9 mouse cellular contexts compared by ENCODE assay signal in the genomic region with DNA sequence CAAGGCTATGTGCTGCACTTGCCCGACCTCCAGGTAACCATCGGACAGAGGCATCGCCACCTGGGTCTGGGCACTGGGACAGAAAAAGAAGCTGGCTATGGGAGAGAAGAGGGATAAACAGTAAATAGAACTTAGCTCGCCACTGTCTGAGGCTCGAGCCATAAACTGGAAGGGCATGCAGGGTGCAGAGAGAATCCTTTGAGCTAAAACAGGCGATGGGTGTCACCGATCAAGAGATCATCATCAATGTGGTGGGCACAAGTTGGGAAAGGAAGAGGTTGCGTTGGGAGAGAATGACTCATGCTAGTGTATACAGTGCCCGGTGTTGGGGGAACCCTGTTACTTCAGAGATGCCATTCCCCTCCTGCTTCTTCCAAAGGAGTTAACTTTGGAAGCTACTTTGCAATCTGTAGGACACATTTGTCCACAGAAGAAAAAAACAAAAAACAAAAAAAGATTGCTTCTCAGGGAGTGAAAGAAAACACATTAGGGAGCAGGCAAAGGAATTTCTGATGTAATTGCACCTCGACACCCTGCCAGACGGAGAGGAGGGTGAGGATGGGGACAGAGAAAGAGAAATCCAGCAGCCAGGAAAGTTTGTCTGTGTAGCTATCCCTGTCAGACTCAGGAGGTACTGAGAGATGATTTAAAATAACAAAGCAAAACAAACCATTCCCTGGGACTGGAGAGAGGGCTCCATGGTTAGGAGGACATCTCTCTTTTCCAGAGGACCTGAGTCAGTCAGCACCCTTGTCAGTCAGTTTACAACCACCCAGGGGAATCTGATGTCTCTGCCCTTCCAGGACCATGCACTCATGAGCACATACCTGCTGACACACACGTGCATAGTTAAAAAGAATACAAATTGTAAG. TPM values are rescaled to one million over a fixed set of nuclear protein-coding genes. Genes with fewer than 3 reads are reported as not detected.
DNase-seq lines count a peak whose midpoint lies in the region; ATAC-seq lines count a peak whose summit lies in the region.
"Had no signal": no experiment of that assay in that cellular context is flagged by ENCODE, and none has a peak within 500 bp of the region (broad histone marks: within the 10 kb centered on the region; RNA-seq: fewer than 3 reads in every experiment).

No protein-coding gene starts in this region.

- no peaks in the 10 kb centered on the region for H3K9me3 ChIP-seq in kidney, embryonic 15.5 days (replicated peaks)
- no peaks in the 10 kb centered on the region for H3K9me3 ChIP-seq in embryonic facial prominence, embryonic 10.5 days
- no peaks in the 10 kb centered on the region for H3K9me3 ChIP-seq in hindbrain, embryonic 13.5 days
- H3K9me3 ChIP-seq in midbrain, embryonic 13.5 days, result no peaks in the 10 kb centered on the region
- H3K9me3 ChIP-seq: G1E had no signal

- ATAC-seq in kidney, embryonic 15.5 days (replicated peaks; ENCODE audit: low FRiP score), result no peak
- ATAC-seq in hindbrain, embryonic 13.5 days (ENCODE audit: low FRiP score), result no peak
- no peak; the same call in 1 of the 2 replicates for ATAC-seq in midbrain, embryonic 13.5 days

- 0 out of 2 replicates have a peak, but pooled peaks cover 10% of the 10 kb centered on the region for H3K27me3 ChIP-seq in kidney, embryonic 15.5 days
- H3K27me3 ChIP-seq in embryonic facial prominence, embryonic 10.5 days (replicated peaks; ENCODE audit: low read depth, poor library complexity, severe bottlenecking), result peaks cover 10% of the 10 kb centered on the region; the same call in 1 of the 2 replicates
- H3K27me3 ChIP-seq in hindbrain, embryonic 13.5 days, result peaks cover 17% of the 10 kb centered on the region
- H3K27me3 ChIP-seq in midbrain, embryonic 13.5 days, result peaks cover 20% of the 10 kb centered on the region

- H3K4me1 ChIP-seq in kidney, embryonic 15.5 days, result peaks cover 21% of the 10 kb centered on the region
- peaks cover 48% of the 10 kb centered on the region for H3K4me1 ChIP-seq in embryonic facial prominence, embryonic 10.5 days
- H3K4me1 ChIP-seq in hindbrain, embryonic 13.5 days (replicated peaks), result peaks cover 14% of the 10 kb centered on the region
- peaks cover 13% of the 10 kb centered on the region for H3K4me1 ChIP-seq in midbrain, embryonic 13.5 days (replicated peaks)

- 17% methylated on average over 12 of the region's 12 CpGs for WGBS in kidney, embryonic 15.5 days
- WGBS in embryonic facial prominence, embryonic 10.5 days, result 32% methylated on average over 12 of the region's 12 CpGs
- whole genome bisulfite sequencing in hindbrain, embryonic 13.5 days, result 32% methylated on average over 12 of the region's 12 CpGs
- WGBS in midbrain, embryonic 13.5 days, result 30% methylated on average over 12 of the region's 12 CpGs

- DNase-seq in kidney, adult 8-10 months, result no peak
- no peak for DNase-seq in embryonic facial prominence, embryonic 10.5 days (ENCODE audit: low spot score)
- no peak for DNase-seq in frontal cortex, adult 2 months (ENCODE audit: extremely low spot score in 1 of 2, low spot score in 1 of 2)
- no peak for DNase-seq in spleen, postnatal 10 days (ENCODE audit: low spot score in 2 of 2)
- DNase-seq in ovary, adult 18-20 months (ENCODE audit: low spot score), result no peak

- peak overlapping the region; percentile 97 for H3K4me2 ChIP-seq in kidney, embryonic 15.5 days
- H3K4me2 ChIP-seq in hindbrain, embryonic 13.5 days, result peak overlapping the region; percentile 88
- peak overlapping the region; percentile 80 for H3K4me2 ChIP-seq in midbrain, embryonic 13.5 days (replicated peaks)

- H3K4me3 ChIP-seq in kidney, embryonic 15.5 days (replicated peaks), result peak overlapping the region; percentile 57
- peak overlapping the region; percentile 72 for H3K4me3 ChIP-seq in embryonic facial prominence, embryonic 10.5 days
- H3K4me3 ChIP-seq in hindbrain, embryonic 13.5 days, result peak overlapping the region; percentile 44
- peak overlapping the region; percentile 44 for H3K4me3 ChIP-seq in midbrain, embryonic 13.5 days (replicated peaks)

- no peaks in the 10 kb centered on the region for H3K36me3 ChIP-seq in kidney, embryonic 15.5 days
- no peaks in the 10 kb centered on the region for H3K36me3 ChIP-seq in embryonic facial prominence, embryonic 10.5 days (replicated peaks)
- no peaks in the 10 kb centered on the region for H3K36me3 ChIP-seq in hindbrain, embryonic 13.5 days
- H3K36me3 ChIP-seq in midbrain, embryonic 13.5 days, result no peaks in the 10 kb centered on the region
- H3K36me3 ChIP-seq: G1E had no signal

- peak overlapping the region; percentile 24; the same call in 1 of the 2 replicates for H3K27ac ChIP-seq in kidney, embryonic 15.5 days
- H3K27ac ChIP-seq in embryonic facial prominence, embryonic 10.5 days (replicated peaks), result peak overlapping the region; percentile 88
- H3K27ac ChIP-seq in hindbrain, embryonic 13.5 days, result no peak overlapping the region
- H3K27ac ChIP-seq in midbrain, embryonic 13.5 days, result no peak overlapping the region

- H3K9ac ChIP-seq in kidney, embryonic 15.5 days, result peak overlapping the region; percentile 74
- H3K9ac ChIP-seq in hindbrain, embryonic 13.5 days, result peak overlapping the region; percentile 73
- peak overlapping the region; percentile 68 for H3K9ac ChIP-seq in midbrain, embryonic 13.5 days (replicated peaks)

RNA-seq across cellular contexts. Expression of a gene that starts 0.7 kb away (rescaled TPM):
- 7.2 and 7.6 TPM in 2 replicates for polyA plus RNA-seq in kidney, embryonic 15.5 days (2015; fragmentation: Nextera tagmentation; extraction: Ambion mirVana)
- polyA plus RNA-seq in embryonic facial prominence, embryonic 10.5 days (2016; fragmentation: Nextera tagmentation; extraction: Ambion mirVana), result 12.1 and 12.8 TPM in 2 replicates
- polyA plus RNA-seq in hindbrain, embryonic 13.5 days (2015; fragmentation: Nextera tagmentation; extraction: Ambion mirVana), result 2.1 TPM in 2 replicates
- polyA plus RNA-seq in midbrain, embryonic 13.5 days (2015; fragmentation: Nextera tagmentation; extraction: Ambion mirVana), result 2.9 and 3.3 TPM in 2 replicates
- polyA plus RNA-seq in frontal cortex, adult 2 months (2012; rRNA removed), result 14.1 and 14.5 TPM in 2 replicates
- polyA plus RNA-seq: G1E had no signal

RNA-seq across cellular contexts. Expression of a gene that starts 34.9 kb away (rescaled TPM):
- polyA plus RNA-seq in kidney, embryonic 15.5 days (2015; fragmentation: Nextera tagmentation; extraction: Ambion mirVana), result 0.44 and 0.73 TPM in 2 replicates
- 0.11 TPM in 1 of 2 replicates, not detected in the other for polyA plus RNA-seq in embryonic facial prominence, embryonic 10.5 days (2016; fragmentation: Nextera tagmentation; extraction: Ambion mirVana)
- 0.16 and 0.21 TPM in 2 replicates for polyA plus RNA-seq in hindbrain, embryonic 13.5 days (2015; fragmentation: Nextera tagmentation; extraction: Ambion mirVana)
- polyA plus RNA-seq in midbrain, embryonic 13.5 days (2015; fragmentation: Nextera tagmentation; extraction: Ambion mirVana), result 0.08 TPM in 1 of 2 replicates, not detected in the other
- polyA plus RNA-seq in frontal cortex, adult 2 months (2012; rRNA removed), result 0.76 and 0.88 TPM in 2 replicates
- polyA plus RNA-seq: G1E had no signal

RNA-seq across cellular contexts. Expression of a gene that starts 52.5 kb away (rescaled TPM):
- 17.4 and 19.5 TPM in 2 replicates for polyA plus RNA-seq in kidney, embryonic 15.5 days (2015; fragmentation: Nextera tagmentation; extraction: Ambion mirVana)
- 49.9 and 59.4 TPM in 2 replicates for polyA plus RNA-seq in embryonic facial prominence, embryonic 10.5 days (2016; fragmentation: Nextera tagmentation; extraction: Ambion mirVana)
- polyA plus RNA-seq in hindbrain, embryonic 13.5 days (2015; fragmentation: Nextera tagmentation; extraction: Ambion mirVana), result 11.9 and 13.3 TPM in 2 replicates
- polyA plus RNA-seq in midbrain, embryonic 13.5 days (2015; fragmentation: Nextera tagmentation; extraction: Ambion mirVana), result 16.0 and 18.2 TPM in 2 replicates
- polyA plus RNA-seq in frontal cortex, adult 2 months (2012; rRNA removed), result 18.8 and 19.2 TPM in 2 replicates

RNA-seq across cellular contexts. Expression of a gene that starts 57.6 kb away (rescaled TPM):
- polyA plus RNA-seq in kidney, embryonic 15.5 days (2015; fragmentation: Nextera tagmentation; extraction: Ambion mirVana), result 2.0 and 2.3 TPM in 2 replicates
- 26.5 and 26.6 TPM in 2 replicates for polyA plus RNA-seq in embryonic facial prominence, embryonic 10.5 days (2016; fragmentation: Nextera tagmentation; extraction: Ambion mirVana)
- polyA plus RNA-seq in hindbrain, embryonic 13.5 days (2015; fragmentation: Nextera tagmentation; extraction: Ambion mirVana), result 3.6 and 4.5 TPM in 2 replicates
- polyA plus RNA-seq in midbrain, embryonic 13.5 days (2015; fragmentation: Nextera tagmentation; extraction: Ambion mirVana), result 2.4 and 2.5 TPM in 2 replicates
- polyA plus RNA-seq in frontal cortex, adult 2 months (2012; rRNA removed), result 7.9 and 8.9 TPM in 2 replicates
- polyA plus RNA-seq: G1E had no signal

Comparison
In these comparisons a context has a peak if more than half of its experiments do, and no peak if none do; other contexts are left out.
1. H3K27ac ChIP-seq: peak in kidney, embryonic 15.5 days (single experiment) and embryonic facial prominence, embryonic 10.5 days (single experiment); none in hindbrain, embryonic 13.5 days (single experiment) and midbrain, embryonic 13.5 days (single experiment).
2. Peak in every context shown above with its lines, with median percentiles within 50 percentile points of each other: H3K4me2 ChIP-seq, H3K4me3 ChIP-seq and H3K9ac ChIP-seq.